Mouse (Mus musculus) large intestine, adult 2 months (tissue): ENCODE results near the gene Mycbp. TPM values are rescaled to one million over a fixed set of nuclear protein-coding genes. Genes with fewer than 3 reads are reported as not detected.

Experiments used
- DNase-seq: peaks from one replicate; pipeline ENCODE4 v3.0.0-alpha.2; 2012; ENCODE audit warnings: low read depth, low spot score
- WGBS: fragments of 180-500 bp; shearing (Covaris S2); methylation state at CpG from one replicate; pipeline ENCODE4 v1.1.7; 2018; 5-methylcytosine and 5-hydroxymethylcytosine counted together
- polyA plus RNA-seq: library from polyadenylated mRNA; depleted of rRNA; stranded (reverse); fragments of >200 nt; gene quantifications from 2 replicates; pipeline ENCODE4 v1.2.3, GENCODE M21; 2012; rRNA removed

Gene Mycbp
- polyA plus RNA-seq: 12.3 and 13.3 TPM in 2 replicates

GRCm38 (mm10) chr4:123904333-123905125 lies at the start of gene Mycbp:
Gene Mycbp (plus strand): TSS chr4:123904832.
- WGBS: under 1% methylated on average over 49 of the region's 49 CpGs
- peak; percentile 99 for DNase-seq

GRCm38 (mm10) chr4:123856888-123857287 lies 47.7 kb upstream of the Mycbp start:
- 70% methylated on average over 4 of the region's 4 CpGs for WGBS

GRCm38 (mm10) chr4:123858090-123858489 lies 46.5 kb upstream of the Mycbp start:
- no peak for DNase-seq
- 82% methylated on average over 7 of the region's 7 CpGs for WGBS

More at GRCm38 (mm10) chr4:123856888-123857287, 47.7 kb upstream of the Mycbp start:
- DNase-seq: no peak

GRCm38 (mm10) chr4:123859379-123859778 lies 45.3 kb upstream of the Mycbp start, which contains the start of gene 4933427I04Rik:
Gene 4933427I04Rik (plus strand): TSS chr4:123859679.
- 75% methylated on average over 3 of the region's 3 CpGs for WGBS
- DNase-seq: no peak

GRCm38 (mm10) chr4:123859803-123860202 lies 44.8 kb upstream of the Mycbp start:
- 43% methylated on average over 2 of the region's 2 CpGs for WGBS
- DNase-seq: no peak

- 86% methylated on average over 5 of the region's 5 CpGs for WGBS
- DNase-seq: no peak
Measured at GRCm38 (mm10) chr4:123860621-123861020, 44.0 kb upstream of the Mycbp start.

- WGBS: 84% methylated on average over 5 of the region's 5 CpGs
- DNase-seq: no peak
Measured at GRCm38 (mm10) chr4:123893726-123894125, 10.9 kb upstream of the Mycbp start.

GRCm38 (mm10) chr4:123894295-123894694 lies 10.3 kb upstream of the Mycbp start:
- WGBS: 78% methylated on average over 4 of the region's 4 CpGs
- no peak for DNase-seq

GRCm38 (mm10) chr4:123898696-123899095 lies 5.9 kb upstream of the Mycbp start:
- no peak for DNase-seq
- 12% methylated on average over 5 of the region's 5 CpGs for WGBS

- 76% methylated on average over 3 of the region's 3 CpGs for WGBS
- DNase-seq: no peak
Measured at GRCm38 (mm10) chr4:123903432-123903831, 1.2 kb upstream of the Mycbp start.

- WGBS: under 1% methylated on average over 51 of the region's 53 CpGs
- DNase-seq: no peak
Measured at GRCm38 (mm10) chr4:123905126-123905668, 565 bp downstream of the Mycbp start.

GRCm38 (mm10) chr4:123911503-123911902 lies 6.9 kb downstream of the Mycbp start:
- DNase-seq: no peak
- 85% methylated on average over 4 of the region's 4 CpGs for WGBS

- WGBS: 13% methylated on average over 2 of the region's 2 CpGs
- DNase-seq: no peak
Measured at GRCm38 (mm10) chr4:123912431-123912830, 7.8 kb downstream of the Mycbp start.

GRCm38 (mm10) chr4:123916748-123917547 lies 12.3 kb downstream of the Mycbp start, which contains the start of gene Rragc:
Gene Rragc (plus strand): TSS chr4:123917446.
- WGBS: under 1% methylated on average over 49 of the region's 49 CpGs
- DNase-seq: peak; percentile 89

- under 1% methylated on average over 63 of the region's 63 CpGs for WGBS
- no peak for DNase-seq
Measured at GRCm38 (mm10) chr4:123917548-123918140, 13.0 kb downstream of the Mycbp start, which contains the start of gene 4930535I16Rik. Gene 4930535I16Rik (minus strand): TSS chr4:123918022.

- 64% methylated on average over 2 of the region's 2 CpGs for WGBS
- no peak for DNase-seq
Measured at GRCm38 (mm10) chr4:123918851-123919250, 14.2 kb downstream of the Mycbp start.

- DNase-seq: no peak
- WGBS: 86% methylated on average over 4 of the region's 4 CpGs
Measured at GRCm38 (mm10) chr4:123921055-123921565, 16.5 kb downstream of the Mycbp start.

- no peak for DNase-seq
Measured at GRCm38 (mm10) chr4:123927961-123928360, 23.3 kb downstream of the Mycbp start.

- no peak for DNase-seq
- 87% methylated on average over 4 of the region's 4 CpGs for WGBS
Measured at GRCm38 (mm10) chr4:123929994-123930393, 25.4 kb downstream of the Mycbp start.

GRCm38 (mm10) chr4:123934306-123934705 lies 29.7 kb downstream of the Mycbp start:
- DNase-seq: no peak
- 81% methylated on average over 4 of the region's 4 CpGs for WGBS
